Mouse (Mus musculus) bone marrow, adult 2 months (tissue): ENCODE measurements around the gene Tas1r3.

Experiments
- CTCF ChIP-seq: fragments of 200-500 bp; IDR thresholded peaks from 2 replicates; pipeline ENCODE4 v1.5.1; 2011; ENCODE audit warnings: low read length, control low read depth; ENCODE audit not compliant: control insufficient read depth, insufficient read depth
- POLR2A ChIP-seq: fragments of 200-500 bp; IDR thresholded peaks from 2 replicates; pipeline ENCODE4 v1.6.1; 2011; ENCODE audit warnings: low read depth, mild to moderate bottlenecking, control low read depth, low read length, borderline replicate concordance; ENCODE audit not compliant: control insufficient read depth

GRCm38 (mm10) chr4:155869317-155870033 lies 6.3 kb upstream of the Tas1r3 start, which contains the start of the genes Cptp and Ints11:
- TF ChIP-seq CTCF (peak; percentile 1; the same call in 1 of the 2 replicates), POLR2A (peak; percentile 70; the same call in 1 of the 2 replicates)
